Mouse (Mus musculus): ENCODE results near the gene Pdlim3. TPM values are rescaled to one million over a fixed set of nuclear protein-coding genes. Genes with fewer than 3 reads are reported as not detected.

Pdlim3 gene
- total RNA-seq (2021) (10 to 100 TPM; 29.4 to 29.9 TPM), polyA plus RNA-seq (2012; rRNA removed) (52.5 and 71.1 TPM in 2 replicates)
- long read RNA-seq, transcript Pdlim3-201 (7 exons, 1,604 nt): major isoform, 10 of 26 reads
- long read RNA-seq, partial matches to known transcripts: 0 of 26 reads
- long read RNA-seq, other reads (novel, unspliced or antisense): 15 of 26 reads

DNA sequence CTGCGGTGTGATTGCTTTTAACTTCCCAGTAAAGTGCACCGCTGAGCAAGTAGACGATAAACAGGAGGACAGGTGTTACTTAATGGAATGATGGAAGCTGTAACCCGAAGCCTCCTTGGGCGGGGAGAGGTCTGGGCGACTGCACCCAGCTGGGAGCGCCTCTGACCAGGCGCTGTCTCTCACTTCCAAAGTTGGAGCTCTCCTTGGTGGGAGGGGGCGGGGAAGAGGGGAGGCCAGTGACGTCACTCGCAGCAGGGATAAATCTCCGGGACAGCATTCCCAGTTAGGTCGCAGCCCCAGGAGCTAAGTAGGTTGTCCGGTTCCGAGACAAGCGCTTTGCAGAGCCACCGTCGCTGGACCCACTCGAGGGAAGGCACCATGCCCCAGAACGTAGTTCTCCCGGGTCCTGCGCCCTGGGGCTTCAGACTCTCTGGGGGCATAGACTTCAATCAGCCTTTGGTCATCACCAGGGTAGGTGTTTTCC is at the start of gene Pdlim3:
Gene Pdlim3, plus strand, starts transcription at position 260 of the 484 bp plus-strand sequence.
- H3K27ac ChIP-seq: peak within 1 kb of the TSS; percentile 94
- no peaks in the 10 kb centered on the region for H3K79me2 ChIP-seq (replicated peaks; ENCODE audit: control insufficient read depth, insufficient read depth, low read length)
- H3K4me3 ChIP-seq: peak within 1 kb of the TSS; percentile 52
- H3K9ac ChIP-seq (ENCODE audit: low read depth, low read length): peak within 1 kb of the TSS; percentile 77
- peaks cover 1% of the 10 kb centered on the region for H3K4me1 ChIP-seq (ENCODE audit: control insufficient read depth, insufficient read depth, low read length)
- H3K36me3 ChIP-seq (ENCODE audit: control insufficient read depth, insufficient read depth, low read length): no peaks in the 10 kb centered on the region
- no peaks in the 10 kb centered on the region for H3K27me3 ChIP-seq (ENCODE audit: control insufficient read depth, insufficient read depth, low read length)
- intact Hi-C loops (cut with DNase I): loop anchor here (1.0 to 2.0 kb wide), 3 partner anchors 38 to 68 kb away; partner anchors contain the start of gene Ccdc110
- TF ChIP-seq EP300 (IDR thresholded peaks at IDR 0.05; ENCODE audit: insufficient read depth, low read depth, low read length): peak; percentile 61
- no peak for TF ChIP-seq CTCF (IDR thresholded peaks at IDR 0.05)
- TF ChIP-seq POLR2A (IDR thresholded peaks at IDR 0.05; ENCODE audit: insufficient read depth, low read depth, low read length): peak; percentile 85
- WGBS: under 1% methylated on average over 22 of the region's 22 CpGs
- DNase-seq: peak; percentile 73 to 79

- H3K4me1 ChIP-seq (ENCODE audit: control insufficient read depth, insufficient read depth, low read length): peaks cover 1% of the 10 kb centered on the region
- no peak overlapping the region for H3K9ac ChIP-seq (ENCODE audit: low read depth, low read length)
- H3K27me3 ChIP-seq (ENCODE audit: control insufficient read depth, insufficient read depth, low read length): no peaks in the 10 kb centered on the region
- WGBS: 92% methylated on average over 5 of the region's 5 CpGs
- H3K36me3 ChIP-seq (ENCODE audit: control insufficient read depth, insufficient read depth, low read length): no peaks in the 10 kb centered on the region
- TF ChIP-seq POLR2A (IDR thresholded peaks at IDR 0.05; ENCODE audit: insufficient read depth, low read depth, low read length): no peak
- no peak for TF ChIP-seq CTCF (IDR thresholded peaks at IDR 0.05)
- no peak for TF ChIP-seq EP300 (IDR thresholded peaks at IDR 0.05; ENCODE audit: insufficient read depth, low read depth, low read length)
- no peak for DNase-seq
- intact Hi-C loops (cut with DNase I): no loop called here
- no peaks in the 10 kb centered on the region for H3K79me2 ChIP-seq (replicated peaks; ENCODE audit: control insufficient read depth, insufficient read depth, low read length)
- H3K4me3 ChIP-seq: no peak overlapping the region
- no peak overlapping the region for H3K27ac ChIP-seq
Observed at GRCm38 (mm10) chr8:45843306-45843705, 42.0 kb upstream of the Pdlim3 start.

GRCm38 (mm10) chr8:45844097-45844885 is 41.0 kb upstream of the Pdlim3 start:
- peak overlapping the region; percentile 84 for H3K27ac ChIP-seq
- WGBS: 33% methylated on average over 6 of the region's 6 CpGs
- peaks cover 1% of the 10 kb centered on the region for H3K4me1 ChIP-seq (ENCODE audit: control insufficient read depth, insufficient read depth, low read length)
- H3K36me3 ChIP-seq (ENCODE audit: control insufficient read depth, insufficient read depth, low read length): no peaks in the 10 kb centered on the region
- no peak overlapping the region for H3K4me3 ChIP-seq
- H3K79me2 ChIP-seq (replicated peaks; ENCODE audit: control insufficient read depth, insufficient read depth, low read length): no peaks in the 10 kb centered on the region
- intact Hi-C loops (cut with DNase I): no loop called here
- peak; percentile 49 to 67 for DNase-seq
- no peak overlapping the region for H3K9ac ChIP-seq (ENCODE audit: low read depth, low read length)
- TF ChIP-seq POLR2A (IDR thresholded peaks at IDR 0.05; ENCODE audit: insufficient read depth, low read depth, low read length): no peak
- TF ChIP-seq CTCF (IDR thresholded peaks at IDR 0.05): no peak
- no peak for TF ChIP-seq EP300 (IDR thresholded peaks at IDR 0.05; ENCODE audit: insufficient read depth, low read depth, low read length)
- H3K27me3 ChIP-seq (ENCODE audit: control insufficient read depth, insufficient read depth, low read length): no peaks in the 10 kb centered on the region

DNA sequence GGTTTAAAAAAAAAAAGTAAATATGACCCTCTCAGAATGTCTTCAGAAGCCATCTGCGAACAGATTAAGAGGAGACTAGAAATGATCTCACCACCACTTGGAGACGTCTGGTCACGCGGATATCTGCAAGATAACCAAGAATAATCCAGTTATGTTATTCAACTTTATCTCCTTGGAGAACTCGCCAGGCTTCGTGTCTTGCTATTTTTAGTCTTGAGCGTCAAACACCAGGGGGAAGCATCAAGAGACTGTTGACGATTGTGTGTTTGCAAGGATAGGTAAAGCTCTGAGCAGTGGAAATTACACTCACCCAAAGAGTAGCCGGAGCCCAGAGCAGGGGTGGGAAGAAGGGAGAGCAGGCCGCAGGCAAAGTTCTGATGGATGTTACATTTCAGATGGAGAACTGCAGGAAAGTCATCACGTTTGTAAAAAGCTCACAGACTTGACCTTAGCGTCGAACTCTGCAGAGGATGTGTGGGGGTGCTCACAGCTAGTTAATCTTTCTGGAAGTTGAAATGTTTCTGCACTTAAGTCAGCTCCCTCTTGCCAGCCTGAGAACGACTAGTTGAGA is 40.3 kb upstream of the Pdlim3 start:
- Histone ChIP-seq H3K27me3 (ENCODE audit: control insufficient read depth, insufficient read depth, low read length) (no peaks in the 10 kb centered on the region), H3K36me3 (ENCODE audit: control insufficient read depth, insufficient read depth, low read length) (no peaks in the 10 kb centered on the region), H3K4me3 (no peak overlapping the region), H3K79me2 (replicated peaks; ENCODE audit: control insufficient read depth, insufficient read depth, low read length) (no peaks in the 10 kb centered on the region), H3K27ac (peak overlapping the region; percentile 84), H3K9ac (ENCODE audit: low read depth, low read length) (no peak overlapping the region), H3K4me1 (ENCODE audit: control insufficient read depth, insufficient read depth, low read length) (peaks cover 1% of the 10 kb centered on the region; the same call in 1 of the 2 replicates)
- WGBS: 13% methylated on average over 14 of the region's 14 CpGs
- TF ChIP-seq EP300 (IDR thresholded peaks at IDR 0.05; ENCODE audit: insufficient read depth, low read depth, low read length) (no peak), CTCF (IDR thresholded peaks at IDR 0.05) (peak; percentile 27), POLR2A (IDR thresholded peaks at IDR 0.05; ENCODE audit: insufficient read depth, low read depth, low read length) (no peak)
- intact Hi-C loops (cut with DNase I): no loop called here
- peak; percentile 39 to 59 for DNase-seq

- no peak for TF ChIP-seq CTCF (IDR thresholded peaks at IDR 0.05)
- TF ChIP-seq EP300 (IDR thresholded peaks at IDR 0.05; ENCODE audit: insufficient read depth, low read depth, low read length): no peak
- no peak for TF ChIP-seq POLR2A (IDR thresholded peaks at IDR 0.05; ENCODE audit: insufficient read depth, low read depth, low read length)
- Histone ChIP-seq H3K4me1 (ENCODE audit: control insufficient read depth, insufficient read depth, low read length) (peaks cover 1% of the 10 kb centered on the region; the same call in 1 of the 2 replicates), H3K79me2 (replicated peaks; ENCODE audit: control insufficient read depth, insufficient read depth, low read length) (no peaks in the 10 kb centered on the region), H3K36me3 (ENCODE audit: control insufficient read depth, insufficient read depth, low read length) (no peaks in the 10 kb centered on the region), H3K4me3 (no peak overlapping the region), H3K9ac (ENCODE audit: low read depth, low read length) (no peak overlapping the region), H3K27ac (peak overlapping the region; percentile 84), H3K27me3 (ENCODE audit: control insufficient read depth, insufficient read depth, low read length) (no peaks in the 10 kb centered on the region)
- intact Hi-C loops (cut with DNase I): loop anchor here (2.0 kb wide), 1 partner anchor 39 kb away; the partner anchor contains the start of gene Pdlim3
- 77% methylated on average over 4 of the region's 4 CpGs for WGBS
- DNase-seq: no peak
Observed at GRCm38 (mm10) chr8:45845906-45846305, 39.4 kb upstream of the Pdlim3 start.
